Mouse (Mus musculus): ENCODE measurements around the gene Pigw. TPM values are rescaled to one million over a fixed set of nuclear protein-coding genes. Genes with fewer than 3 reads are reported as not detected.
"Not testable (repeated sequence)": the region's sequence is repeated elsewhere in the genome, so short reads cannot be mapped to it uniquely, and the experiment has no call there.

The Pigw gene
- total RNA-seq, 2 experiments from 2014 or later = 7.4 to 7.5 TPM

DNA sequence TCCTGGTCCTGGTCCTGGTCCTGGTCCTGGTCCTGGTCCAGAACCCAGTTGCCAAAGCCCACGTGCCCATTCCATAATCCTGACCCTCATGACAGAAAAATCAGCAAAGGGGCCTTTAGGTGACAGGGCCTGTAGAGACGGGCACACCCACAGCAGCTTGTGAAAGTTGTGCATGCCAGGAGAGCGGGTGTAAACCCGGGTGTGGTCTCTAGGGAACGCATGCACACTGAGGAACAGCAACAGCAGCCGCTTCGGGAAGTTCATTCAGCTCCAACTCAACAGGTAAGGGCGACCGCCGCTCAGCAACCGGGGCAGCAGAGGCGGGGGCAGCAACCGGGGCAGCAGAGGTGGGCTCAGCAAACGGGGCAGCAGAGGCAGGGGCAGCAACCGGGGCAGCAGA lies 13.0 kb upstream of the Pigw start:
- DNase-seq (ENCODE audit: low spot score in 2 of 2) = no peak
- Histone ChIP-seq H3K4me3 (no peak overlapping the region), H3K27ac (no peak overlapping the region)
- no peak for TF ChIP-seq CTCF (conservative IDR thresholded peaks at IDR 0.05)

DNA sequence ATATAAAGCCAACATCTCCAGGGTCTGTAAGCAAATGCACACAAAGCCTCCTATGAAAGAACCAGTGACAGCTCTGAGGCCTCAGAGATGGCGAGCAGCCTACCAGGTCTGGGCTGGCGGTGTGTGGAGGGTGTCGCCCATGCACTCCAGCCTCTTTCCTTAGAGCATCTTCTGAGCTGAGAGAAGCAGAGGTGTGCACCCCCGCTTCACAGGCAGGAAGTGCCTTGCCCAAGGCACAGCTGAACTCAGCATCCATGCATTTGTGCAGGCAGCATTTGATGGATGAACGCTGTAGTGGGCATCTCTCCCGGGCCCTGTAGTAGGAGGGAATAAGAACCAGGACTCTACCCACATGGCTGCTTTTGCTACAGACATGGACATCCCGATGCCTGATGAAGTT lies 11.6 kb upstream of the Pigw start:
- no peak for TF ChIP-seq CTCF (conservative IDR thresholded peaks at IDR 0.05)
- no peak overlapping the region for H3K4me3 ChIP-seq
- no peak for DNase-seq (ENCODE audit: low spot score in 2 of 2)
- H3K27ac ChIP-seq = no peak overlapping the region

DNA sequence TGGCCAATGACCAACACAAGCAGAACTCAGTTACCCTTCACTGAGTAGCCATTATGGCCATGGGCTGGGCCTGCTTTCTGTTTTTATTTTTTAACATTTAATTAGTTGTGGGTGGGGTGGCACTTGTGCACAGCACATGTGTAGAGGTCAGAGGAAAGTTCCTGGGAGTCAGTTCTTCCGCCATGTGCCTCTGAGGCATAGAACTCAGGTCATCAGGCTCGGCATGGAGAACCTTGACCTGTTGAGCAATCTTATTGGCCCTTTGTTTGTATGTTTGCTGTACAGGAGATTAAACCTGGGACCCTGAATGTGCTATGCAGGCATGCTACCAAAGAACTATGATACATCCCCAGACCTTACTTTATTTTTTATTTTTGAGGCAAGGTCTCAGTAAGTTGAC lies 9.4 kb upstream of the Pigw start:
- TF ChIP-seq CTCF (conservative IDR thresholded peaks at IDR 0.05) = no peak
- no peak overlapping the region for H3K4me3 ChIP-seq
- no peak for DNase-seq (ENCODE audit: low spot score in 2 of 2)
- no peak overlapping the region for H3K27ac ChIP-seq

DNA sequence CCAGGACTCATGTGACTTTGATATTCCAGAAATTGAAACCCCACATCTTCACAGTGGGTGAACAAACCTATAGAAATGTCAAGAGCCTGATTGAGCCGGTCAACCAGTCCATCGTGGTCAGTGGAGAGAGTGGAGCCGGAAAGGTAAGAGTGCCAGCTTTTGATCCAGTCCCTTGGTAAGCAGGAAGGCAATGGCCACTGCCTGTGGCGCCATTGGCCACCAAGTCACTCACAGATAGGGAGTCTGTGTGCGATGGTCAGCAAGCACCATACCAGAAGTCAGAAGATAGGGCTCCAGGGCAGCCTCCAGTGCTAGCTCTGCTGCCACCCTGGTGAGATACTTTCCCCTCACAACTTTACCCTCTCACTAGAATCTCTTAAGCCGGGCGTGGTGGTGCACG lies 7.9 kb upstream of the Pigw start:
- Histone ChIP-seq H3K27ac (no peak overlapping the region), H3K4me3 (no peak overlapping the region)
- DNase-seq (ENCODE audit: low spot score in 2 of 2) = no peak
- no peak for TF ChIP-seq CTCF (conservative IDR thresholded peaks at IDR 0.05)

DNA sequence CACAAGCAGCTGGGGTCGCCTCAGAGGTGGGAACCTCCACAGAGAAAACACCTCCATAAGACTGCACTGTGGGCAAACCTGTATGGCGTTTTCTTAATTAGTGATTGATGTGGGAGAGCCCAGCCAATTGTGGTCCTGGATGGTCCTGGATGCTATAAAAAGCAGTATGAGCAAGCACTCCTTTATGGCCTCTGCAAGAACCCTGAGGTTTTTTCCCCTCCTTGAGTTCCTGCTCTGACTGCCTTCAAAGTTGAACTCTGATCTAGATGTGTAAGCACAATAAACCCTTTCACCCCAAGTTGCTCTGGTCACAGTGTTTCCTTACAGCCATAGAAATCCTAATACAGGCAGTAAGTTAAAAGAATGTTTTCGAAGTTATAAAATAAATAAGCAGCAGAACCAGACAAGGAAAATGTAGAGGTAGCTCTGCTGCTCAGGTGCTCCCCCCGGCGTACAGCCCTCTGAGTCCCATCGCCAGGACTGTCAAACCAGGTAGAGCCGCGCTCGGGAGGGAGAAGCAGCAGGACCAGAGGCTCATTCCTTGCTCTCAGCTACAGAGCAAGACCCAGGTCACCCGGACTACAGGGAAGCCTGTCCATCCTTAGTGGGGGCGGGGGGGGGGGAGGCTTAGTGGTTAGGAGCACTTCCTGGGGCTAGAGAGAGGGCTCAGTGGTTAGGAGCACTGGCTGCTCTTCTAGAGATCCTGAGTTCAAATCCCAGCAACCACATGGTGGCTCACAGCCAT lies 6.9 kb upstream of the Pigw start:
- TF ChIP-seq CTCF (conservative IDR thresholded peaks at IDR 0.05) = no peak
- no peak for DNase-seq (ENCODE audit: low spot score in 2 of 2)

DNA sequence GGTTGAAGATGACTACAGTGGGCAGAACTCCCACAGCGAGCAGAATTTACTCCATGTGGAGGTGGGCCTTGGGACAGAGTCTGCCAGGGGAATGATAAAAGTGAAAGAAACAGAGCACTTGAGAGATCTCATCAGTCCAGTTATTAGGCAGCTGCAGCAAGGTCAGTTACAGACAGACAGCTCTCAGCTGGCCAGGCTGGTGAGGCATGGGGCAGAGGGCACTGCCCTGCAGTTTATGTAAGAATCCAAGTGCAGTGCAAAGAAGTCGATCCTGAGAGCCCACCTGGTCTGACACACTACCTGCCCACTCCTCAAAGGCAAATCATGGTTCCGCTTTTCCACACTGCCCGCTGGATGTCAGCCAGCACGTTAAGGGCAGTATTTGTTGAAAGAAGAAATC lies 6.2 kb upstream of the Pigw start:
- no peak overlapping the region for H3K27ac ChIP-seq
- TF ChIP-seq CTCF (conservative IDR thresholded peaks at IDR 0.05) = no peak
- no peak for DNase-seq (ENCODE audit: low spot score in 2 of 2)
- no peak overlapping the region for H3K4me3 ChIP-seq

More for the DNA sequence above, 6.9 kb upstream of the Pigw start:
- Histone ChIP-seq H3K27ac (no peak overlapping the region), H3K4me3 (no peak overlapping the region)

DNA sequence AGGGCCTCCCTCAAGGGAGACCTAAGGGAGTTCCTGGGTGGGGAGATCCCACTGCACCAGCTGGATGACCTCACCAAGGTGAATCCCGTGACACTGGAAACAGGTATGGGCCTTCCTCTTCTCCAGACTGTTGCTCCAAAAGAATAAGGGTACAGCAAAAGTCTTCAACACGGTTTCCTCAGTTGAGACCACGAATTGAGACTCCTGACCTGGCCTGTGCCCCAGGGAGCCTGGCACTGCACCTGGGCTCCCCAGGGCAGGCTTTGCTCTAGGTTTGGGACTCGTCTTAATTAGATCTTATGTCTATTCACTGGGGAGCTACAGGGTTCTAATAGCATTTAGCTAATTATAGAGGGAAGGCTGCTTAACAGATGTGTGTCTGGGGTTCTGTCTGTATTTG lies 5.2 kb upstream of the Pigw start:
- no peak overlapping the region for H3K4me3 ChIP-seq
- no peak for TF ChIP-seq CTCF (conservative IDR thresholded peaks at IDR 0.05)
- DNase-seq (ENCODE audit: low spot score in 2 of 2) = no peak
- H3K27ac ChIP-seq = no peak overlapping the region

DNA sequence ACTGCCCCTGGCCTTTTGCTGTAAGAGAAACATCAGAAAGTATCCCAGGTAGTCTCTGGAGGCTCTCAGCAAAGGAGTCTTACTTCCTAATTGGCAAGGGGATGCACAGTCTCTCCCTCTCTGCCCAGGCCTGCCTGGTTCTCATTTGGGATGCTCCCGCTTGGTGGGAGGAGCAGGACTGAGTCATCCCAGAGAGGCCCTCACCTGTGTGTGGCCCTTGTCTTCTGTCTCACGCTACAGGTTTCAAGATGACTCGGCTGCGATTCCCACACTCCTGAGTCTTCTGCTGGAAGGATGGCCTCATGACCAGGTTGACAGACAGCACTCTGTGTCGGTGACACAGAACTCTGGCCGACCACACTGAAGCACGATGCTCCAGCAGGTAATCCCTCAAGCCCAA lies 2.3 kb upstream of the Pigw start:
- no peak for TF ChIP-seq CTCF (conservative IDR thresholded peaks at IDR 0.05)
- Histone ChIP-seq H3K27ac (no peak overlapping the region), H3K4me3 (no peak overlapping the region)
- DNase-seq (ENCODE audit: low spot score in 2 of 2) = peak in 1 of 2 experiments; percentile 1

DNA sequence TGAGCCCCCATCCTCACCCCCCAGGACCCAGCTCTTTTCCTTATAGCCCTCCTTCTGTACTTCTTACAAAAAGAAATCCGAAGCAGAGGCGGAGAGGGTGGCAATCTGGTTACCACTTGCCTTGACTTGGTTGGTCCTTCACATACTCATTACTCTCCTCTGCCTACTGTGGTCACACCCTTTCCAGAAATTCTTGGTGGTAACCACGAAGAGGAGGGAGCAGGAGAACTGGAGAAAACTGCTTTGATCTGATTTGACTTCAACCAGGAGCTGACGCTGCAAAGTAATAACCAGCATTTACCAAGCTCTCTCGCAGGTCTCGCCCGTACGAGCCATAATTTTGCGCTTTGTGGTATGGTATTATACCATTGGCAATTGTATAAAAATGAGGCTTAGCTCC lies 886 bp upstream of the Pigw start:
- DNase-seq (ENCODE audit: low spot score in 2 of 2) = no peak
- no peak for TF ChIP-seq CTCF (conservative IDR thresholded peaks at IDR 0.05)
- Histone ChIP-seq H3K27ac (peak overlapping the region; percentile 91; the same call in 1 of the 2 replicates), H3K4me3 (peak overlapping the region; percentile 91)

DNA sequence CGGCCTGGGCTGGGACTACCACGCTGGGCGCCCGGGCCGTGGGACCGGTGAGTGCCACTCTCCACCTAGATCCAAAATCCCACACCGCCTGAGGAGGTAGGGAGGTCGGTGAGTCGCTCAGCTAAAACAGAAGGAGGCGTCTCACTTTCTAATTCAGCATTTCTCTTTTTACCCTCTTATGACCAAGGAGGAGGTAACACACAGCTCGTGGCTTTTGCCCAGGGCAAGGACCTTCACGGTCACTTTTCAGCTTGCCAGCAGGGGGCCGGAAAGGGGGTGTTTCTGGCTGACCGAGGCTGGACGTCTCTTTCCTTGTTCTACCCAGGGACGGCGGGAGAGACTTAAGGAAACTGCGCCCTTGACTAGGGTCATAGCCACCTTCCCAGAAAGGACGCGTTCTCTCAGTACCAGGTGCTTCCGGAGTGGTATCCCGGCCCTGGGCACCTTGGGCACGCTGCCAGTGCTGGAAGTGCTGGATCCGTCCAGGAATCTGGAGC lies 428 bp upstream of the Pigw start:
- Histone ChIP-seq H3K27ac (peak overlapping the region; percentile 91), H3K4me3 (peak overlapping the region; percentile 91)
- peak in 1 of 2 experiments; percentile 14 for DNase-seq (ENCODE audit: low spot score in 2 of 2)
- peak; percentile 60 for TF ChIP-seq CTCF (conservative IDR thresholded peaks at IDR 0.05)

DNA sequence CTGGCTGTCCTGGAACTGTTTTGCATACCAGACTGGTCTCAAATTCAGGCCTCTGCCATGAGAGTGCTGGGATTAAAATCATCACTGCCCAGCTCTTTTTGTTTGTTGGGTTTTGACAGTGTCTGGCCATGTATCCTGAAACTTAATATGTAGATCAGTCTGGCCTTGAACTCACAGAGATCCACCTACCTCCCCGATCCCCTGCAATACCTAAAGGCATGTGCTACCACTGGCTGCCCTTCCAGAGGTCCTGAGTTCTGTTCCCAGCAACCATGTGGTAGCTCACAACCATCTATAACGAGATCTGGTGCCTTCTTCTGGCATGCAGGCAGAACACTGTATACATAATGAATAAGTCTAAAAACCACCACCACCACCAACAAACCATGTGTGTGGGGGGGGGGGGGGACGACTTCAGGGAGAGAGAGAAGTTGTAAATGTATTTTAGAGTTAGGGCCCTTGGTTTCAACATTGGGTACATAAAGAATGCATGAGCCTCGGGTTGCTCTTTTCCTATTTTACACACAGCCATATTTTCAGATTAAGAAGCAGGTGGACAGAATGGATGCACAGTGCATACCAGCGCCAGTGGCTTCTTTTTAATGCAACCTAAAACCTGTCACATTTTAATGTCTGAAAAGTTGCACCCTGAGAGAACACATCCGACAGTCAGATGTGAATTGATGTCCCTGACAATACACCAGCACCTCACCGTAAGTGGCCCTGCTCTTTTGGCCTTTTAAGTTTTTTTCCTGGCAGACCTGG lies 896 bp downstream of the Pigw start:
- TF ChIP-seq CTCF (conservative IDR thresholded peaks at IDR 0.05) = no peak
- no peak for DNase-seq (ENCODE audit: low spot score in 2 of 2)
- H3K27ac ChIP-seq = peak overlapping the region; percentile 91
- H3K4me3 ChIP-seq = peak overlapping the region; percentile 91

DNA sequence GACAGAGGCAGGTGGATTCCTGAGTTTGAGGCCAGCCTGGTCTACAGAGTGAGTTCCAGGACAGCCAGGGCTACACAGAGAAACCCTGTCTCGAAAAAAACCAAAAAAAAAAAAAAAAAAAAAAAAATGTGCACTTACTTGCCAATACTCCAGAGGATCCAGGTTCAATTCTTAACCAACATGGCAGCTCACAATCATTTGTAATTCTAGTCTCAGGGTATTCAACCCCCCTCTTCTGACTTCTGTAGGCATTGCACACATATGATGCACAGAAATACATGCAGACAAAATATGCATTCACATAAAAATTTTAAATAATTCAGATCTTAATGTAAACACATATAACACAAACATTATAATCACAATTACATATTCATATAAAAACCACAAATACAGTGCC lies 4.1 kb downstream of the Pigw start:
- H3K4me3 ChIP-seq; DNase-seq (ENCODE audit: low spot score in 2 of 2); H3K27ac ChIP-seq: not testable (repeated sequence)

DNA sequence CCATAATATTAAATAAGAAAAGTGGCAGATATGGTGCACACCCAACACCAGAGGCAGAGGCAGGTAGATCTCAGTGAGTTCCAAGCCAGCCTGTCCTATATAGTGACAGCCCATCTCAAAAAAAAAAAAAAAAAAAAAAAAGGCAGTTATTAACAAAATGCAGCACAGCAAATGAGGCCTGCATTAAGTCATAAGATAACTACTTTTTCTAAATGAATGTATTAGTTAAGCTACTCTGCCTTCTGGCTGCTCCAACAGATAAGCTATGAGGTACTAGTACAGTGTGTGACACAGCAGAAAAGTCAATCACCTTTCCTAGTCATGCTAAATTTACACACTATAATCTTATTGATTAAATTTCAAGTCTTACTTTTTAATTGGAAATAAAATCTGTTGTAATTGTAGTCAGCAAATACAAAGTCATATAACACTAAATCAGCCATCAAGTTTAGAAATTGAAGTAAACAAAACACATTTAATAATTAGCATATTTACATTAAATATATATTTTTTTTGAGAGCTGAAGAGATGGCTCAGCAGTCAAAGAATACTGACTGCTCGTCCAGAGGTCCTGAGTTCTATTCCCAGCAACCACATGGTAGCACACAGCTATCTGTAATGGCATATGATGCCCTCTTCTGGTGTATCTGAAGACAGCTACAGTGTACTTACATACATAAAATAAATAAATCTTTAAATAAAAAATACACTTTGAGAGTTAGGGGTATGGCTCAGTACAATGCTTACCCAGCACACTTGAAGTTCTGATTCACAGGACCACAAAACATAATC lies 6.8 kb downstream of the Pigw start:
- Histone ChIP-seq H3K27ac (no peak overlapping the region), H3K4me3 (no peak overlapping the region)
- DNase-seq (ENCODE audit: low spot score in 2 of 2) = no peak
- peak; percentile 45 for TF ChIP-seq CTCF (conservative IDR thresholded peaks at IDR 0.05)

Measured in layer of hippocampus, adult 2 months (tissue).